Mouse (Mus musculus) E14TG2a.4 (cell line): ENCODE data around the gene Kif21a.

Experiments
- H3K27me3 ChIP-seq: 2 replicates; pipeline ENCODE4 v1.6.1; 2014; ENCODE audit warnings: low read length, control low read depth; ENCODE audit not compliant: insufficient read depth
- H3K36me3 ChIP-seq: 2 replicates; pipeline ENCODE4 v1.6.1; 2014; ENCODE audit warnings: low read length, control low read depth; ENCODE audit not compliant: insufficient read depth
- H3K4me1 ChIP-seq: replicated peaks from 2 replicates; pipeline ENCODE4 v1.6.1; 2014; ENCODE audit warnings: low read depth, low read length, control low read depth
- H3K4me3 ChIP-seq: replicated peaks from 2 replicates; pipeline ENCODE4 v1.5.1; 2014; ENCODE audit warnings: mild to moderate bottlenecking, low read length
- H3K9me3 ChIP-seq: 2 replicates; pipeline ENCODE4 v1.6.1; 2014; ENCODE audit warnings: low read length, control low read depth
- CTCF ChIP-seq: conservative IDR thresholded peaks from 2 replicates; pipeline ENCODE4 v1.5.1; 2014; ENCODE audit warnings: low read length
- NANOG ChIP-seq: IDR thresholded peaks from 2 replicates; pipeline ENCODE4 v1.6.1; 2014; ENCODE audit warnings: borderline replicate concordance, low read length, mixed read lengths
- POU5F1 ChIP-seq: IDR thresholded peaks from 2 replicates; pipeline ENCODE4 v1.6.1; 2014; ENCODE audit warnings: low read length, borderline replicate concordance

Kif21a gene

GRCm38 (mm10) chr15:91012793-91013580 lies 36.8 kb downstream of the Kif21a start:
- no peaks in the 10 kb centered on the region for H3K27me3 ChIP-seq
- no peaks in the 10 kb centered on the region for H3K9me3 ChIP-seq
- no peak overlapping the region for H3K4me3 ChIP-seq
- H3K4me1 ChIP-seq = peaks cover 10% of the 10 kb centered on the region
- TF ChIP-seq NANOG = no peak
- TF ChIP-seq POU5F1 = no peak
- no peak for TF ChIP-seq CTCF
- H3K36me3 ChIP-seq = no peaks in the 10 kb centered on the region

GRCm38 (mm10) chr15:91010218-91010617 lies 39.5 kb downstream of the Kif21a start:
- TF ChIP-seq POU5F1 (no peak), CTCF (no peak), NANOG (no peak)
- H3K4me1 ChIP-seq = no peaks in the 10 kb centered on the region
- H3K36me3 ChIP-seq = no peaks in the 10 kb centered on the region
- no peaks in the 10 kb centered on the region for H3K27me3 ChIP-seq
- H3K4me3 ChIP-seq = no peak overlapping the region
- H3K9me3 ChIP-seq = no peaks in the 10 kb centered on the region

- H3K9me3 ChIP-seq = no peaks in the 10 kb centered on the region
- no peaks in the 10 kb centered on the region for H3K36me3 ChIP-seq
- TF ChIP-seq POU5F1 = no peak
- peak; percentile 33; the same call in 1 of the 2 replicates for TF ChIP-seq CTCF
- TF ChIP-seq NANOG = no peak
- H3K4me1 ChIP-seq = no peaks in the 10 kb centered on the region
- no peaks in the 10 kb centered on the region for H3K27me3 ChIP-seq
- H3K4me3 ChIP-seq = no peak overlapping the region
Observed at GRCm38 (mm10) chr15:91007123-91007830, 42.5 kb downstream of the Kif21a start.

- Histone ChIP-seq H3K27me3 (no peaks in the 10 kb centered on the region), H3K4me1 (no peaks in the 10 kb centered on the region), H3K9me3 (no peaks in the 10 kb centered on the region), H3K36me3 (no peaks in the 10 kb centered on the region), H3K4me3 (no peak overlapping the region)
- TF ChIP-seq NANOG (no peak), CTCF (no peak), POU5F1 (no peak)
Observed at GRCm38 (mm10) chr15:91004726-91005125, 45.0 kb downstream of the Kif21a start.

GRCm38 (mm10) chr15:91001037-91001616 lies 48.6 kb downstream of the Kif21a start:
- TF ChIP-seq NANOG = no peak
- no peak for TF ChIP-seq CTCF
- no peak for TF ChIP-seq POU5F1
- Histone ChIP-seq H3K4me1 (no peaks in the 10 kb centered on the region), H3K27me3 (no peaks in the 10 kb centered on the region), H3K36me3 (no peaks in the 10 kb centered on the region), H3K4me3 (no peak overlapping the region), H3K9me3 (no peaks in the 10 kb centered on the region)

- no peaks in the 10 kb centered on the region for H3K27me3 ChIP-seq
- TF ChIP-seq NANOG (no peak), POU5F1 (no peak)
Observed at GRCm38 (mm10) chr15:91000280-91001036, 49.3 kb downstream of the Kif21a start.

GRCm38 (mm10) chr15:90992871-90993270 lies 56.9 kb downstream of the Kif21a start:
- Histone ChIP-seq H3K4me1 (no peaks in the 10 kb centered on the region), H3K9me3 (no peaks in the 10 kb centered on the region), H3K4me3 (no peak overlapping the region), H3K36me3 (no peaks in the 10 kb centered on the region), H3K27me3 (no peaks in the 10 kb centered on the region)
- TF ChIP-seq CTCF = no peak
- TF ChIP-seq NANOG = no peak
- no peak for TF ChIP-seq POU5F1

More at GRCm38 (mm10) chr15:91000280-91001036, 49.3 kb downstream of the Kif21a start:
- no peak overlapping the region for H3K4me3 ChIP-seq
- no peaks in the 10 kb centered on the region for H3K36me3 ChIP-seq
- H3K4me1 ChIP-seq = no peaks in the 10 kb centered on the region
- no peaks in the 10 kb centered on the region for H3K9me3 ChIP-seq

GRCm38 (mm10) chr15:90992388-90992787 lies 57.4 kb downstream of the Kif21a start:
- Histone ChIP-seq H3K4me1 (no peaks in the 10 kb centered on the region), H3K4me3 (no peak overlapping the region), H3K9me3 (no peaks in the 10 kb centered on the region), H3K27me3 (no peaks in the 10 kb centered on the region), H3K36me3 (no peaks in the 10 kb centered on the region)
- TF ChIP-seq CTCF = no peak
- TF ChIP-seq NANOG = no peak
- TF ChIP-seq POU5F1 = no peak
